Mouse (Mus musculus) spleen, adult 2 months (tissue): ENCODE measurements around the gene Rangrf.
"Not testable (repeated sequence)": the region's sequence is repeated elsewhere in the genome, so short reads cannot be mapped to it uniquely, and the experiment has no call there.

Experiments
- CTCF ChIP-seq: fragments of 200-500 bp; IDR thresholded peaks from 2 replicates; pipeline ENCODE4 v1.5.1; 2011; ENCODE audit warnings: mild to moderate bottlenecking, inconsistent platforms; ENCODE audit not compliant: insufficient read depth, insufficient read length, insufficient replicate concordance; ENCODE audit errors: extremely low read depth
- POLR2A ChIP-seq: fragments of 200-500 bp; IDR thresholded peaks from 2 replicates; pipeline ENCODE4 v1.6.1; 2011; ENCODE audit warnings: low read depth, low read length, inconsistent platforms

DNA sequence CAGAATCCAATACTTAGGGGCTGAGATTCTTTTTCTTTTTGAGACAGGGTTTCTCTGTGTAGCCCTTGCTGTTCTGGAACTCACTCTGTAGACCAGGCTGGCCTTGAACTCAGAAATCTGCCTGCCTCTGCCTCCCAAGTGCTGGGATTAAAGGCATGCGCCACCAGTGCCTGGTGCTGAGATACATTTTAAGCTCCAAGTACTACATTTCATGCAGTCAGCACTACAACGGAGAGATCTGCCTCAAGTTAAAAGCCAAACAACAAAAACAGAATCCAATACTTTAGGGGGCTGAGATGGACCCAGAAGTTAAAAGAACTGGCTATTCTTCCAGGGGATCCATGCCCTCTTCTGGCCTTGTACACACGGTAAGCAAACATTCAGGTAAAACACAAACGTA lies 27.8 kb upstream of the Rangrf start:
- TF ChIP-seq CTCF, POLR2A: not testable (repeated sequence)
